Mouse (Mus musculus) adrenal gland, adult 8-10 months (tissue): ENCODE measurements at regions not wholly inside any gene's neighbourhood (a gene's known extent, or its start where the extent isn't known, plus 50 kb on each side); places are given as distances from the start of the nearest gene placed in this dataset.

Source experiments
- DNase-seq: peaks from one replicate; pipeline ENCODE4 v3.0.0; 2022

GRCm38 (mm10) chr8:64542501-64542900, 150.4 kb downstream of the Cpe start:
- no peak for DNase-seq

GRCm38 (mm10) chr8:64539846-64540472, 152.9 kb downstream of the Cpe start:
- DNase-seq, result no peak

- no peak for DNase-seq
Measured at GRCm38 (mm10) chr8:64531780-64532179, 161.1 kb downstream of the Cpe start.

GRCm38 (mm10) chr8:64522441-64523102, 170.3 kb downstream of the Cpe start:
- DNase-seq, result peak; percentile 23

GRCm38 (mm10) chr8:64519650-64520049, 173.2 kb downstream of the Cpe start:
- DNase-seq, result no peak

- no peak for DNase-seq
Measured at GRCm38 (mm10) chr8:64515923-64516322, 176.9 kb downstream of the Cpe start.

GRCm38 (mm10) chr8:64497281-64498060, 195.4 kb downstream of the Cpe start:
- DNase-seq, result no peak

- no peak for DNase-seq
Measured at GRCm38 (mm10) chr8:64496333-64497213, 196.3 kb downstream of the Cpe start.

GRCm38 (mm10) chr8:64491561-64491960, 201.3 kb downstream of the Cpe start:
- DNase-seq, result no peak

GRCm38 (mm10) chr8:64488057-64488456, 204.8 kb downstream of the Cpe start:
- no peak for DNase-seq

- DNase-seq, result no peak
Measured at GRCm38 (mm10) chr8:64473276-64473675, 219.6 kb downstream of the Cpe start.

GRCm38 (mm10) chr8:64472801-64473270, 220.0 kb downstream of the Cpe start:
- no peak for DNase-seq

GRCm38 (mm10) chr8:64461136-64461535, 231.7 kb downstream of the Cpe start:
- DNase-seq, result no peak

- no peak for DNase-seq
Measured at GRCm38 (mm10) chr8:64456970-64457369, 235.9 kb downstream of the Cpe start.

- no peak for DNase-seq
Measured at GRCm38 (mm10) chr8:64454736-64455135, 238.1 kb downstream of the Cpe start.

GRCm38 (mm10) chr8:64445366-64445765, 239.3 kb upstream of the Tll1 start:
- DNase-seq, result no peak

GRCm38 (mm10) chr8:64444429-64444828, 238.4 kb upstream of the Tll1 start:
- no peak for DNase-seq

GRCm38 (mm10) chr8:64438489-64438888, 232.4 kb upstream of the Tll1 start:
- no peak for DNase-seq

GRCm38 (mm10) chr8:64434648-64435047, 228.6 kb upstream of the Tll1 start:
- DNase-seq, result no peak

- no peak for DNase-seq
Measured at GRCm38 (mm10) chr8:64422850-64423214, 216.8 kb upstream of the Tll1 start.

- DNase-seq, result no peak
Measured at GRCm38 (mm10) chr8:64422200-64422849, 216.3 kb upstream of the Tll1 start.
